In genomic region chr14:74732079-74732783, GRCm38 (mm10) we compare ENCODE assay signal across 8 mouse cellular contexts. TPM values are rescaled to one million over a fixed set of nuclear protein-coding genes. Genes with fewer than 3 reads are reported as not detected.
DNase-seq lines count a peak whose midpoint lies in the region; ATAC-seq and TF ChIP-seq lines count a peak whose summit lies in the region.

Gene Esd (plus strand): TSS chr14:74732297.

- H3K9me3 ChIP-seq in embryonic facial prominence, embryonic 13.5 days: no peaks in the 10 kb centered on the region
- H3K9me3 ChIP-seq in limb, embryonic 12.5 days: no peaks in the 10 kb centered on the region
- H3K9me3 ChIP-seq in midbrain, embryonic 15.5 days: no peaks in the 10 kb centered on the region

- H3K4me3 ChIP-seq in embryonic facial prominence, embryonic 13.5 days: peak within 1 kb of the TSS; percentile 79
- H3K4me3 ChIP-seq in kidney, adult 2 months (ENCODE audit: insufficient read depth, low read depth, low read length): peak within 1 kb of the TSS; percentile 98
- peak within 1 kb of the TSS; percentile 83 for H3K4me3 ChIP-seq in limb, embryonic 12.5 days (replicated peaks)
- H3K4me3 ChIP-seq in midbrain, embryonic 15.5 days: peak within 1 kb of the TSS; percentile 94
- peak within 1 kb of the TSS; percentile 84 for H3K4me3 ChIP-seq in spleen, adult 2 months (ENCODE audit: extremely low read depth, insufficient read depth, insufficient read length)

- peak within 1 kb of the TSS; percentile 88 for H3K9ac ChIP-seq in embryonic facial prominence, embryonic 13.5 days
- H3K9ac ChIP-seq in limb, embryonic 12.5 days (replicated peaks): peak within 1 kb of the TSS; percentile 92
- peak within 1 kb of the TSS; percentile 86 for H3K9ac ChIP-seq in midbrain, embryonic 15.5 days

- peak within 1 kb of the TSS; percentile 84 for H3K27ac ChIP-seq in embryonic facial prominence, embryonic 13.5 days
- peak within 1 kb of the TSS; percentile 96 for H3K27ac ChIP-seq in kidney, adult 2 months (ENCODE audit: insufficient read depth, low read depth, low read length)
- H3K27ac ChIP-seq in limb, embryonic 12.5 days: peak within 1 kb of the TSS; percentile 88
- H3K27ac ChIP-seq in midbrain, embryonic 15.5 days: peak within 1 kb of the TSS; percentile 63
- no peak within 1 kb of the TSS; the same call in 1 of the 2 replicates for H3K27ac ChIP-seq in spleen, adult 2 months (ENCODE audit: insufficient read depth, low read length)

- peaks cover 16% of the 10 kb centered on the region for H3K4me1 ChIP-seq in embryonic facial prominence, embryonic 13.5 days
- peaks cover 3% of the 10 kb centered on the region; the same call in 1 of the 2 replicates for H3K4me1 ChIP-seq in kidney, adult 2 months (ENCODE audit: control insufficient read depth, insufficient read depth, low read length)
- H3K4me1 ChIP-seq in limb, embryonic 12.5 days (replicated peaks): peaks cover 8% of the 10 kb centered on the region
- peaks cover 11% of the 10 kb centered on the region for H3K4me1 ChIP-seq in midbrain, embryonic 15.5 days
- no peaks in the 10 kb centered on the region for H3K4me1 ChIP-seq in spleen, adult 2 months (ENCODE audit: control insufficient read depth, insufficient read depth, insufficient read length)

- no peak for TF ChIP-seq CTCF in kidney, adult 2 months (conservative IDR thresholded peaks at IDR 0.05; ENCODE audit: insufficient read depth, insufficient read length, low read depth, low read length)
- no peak for TF ChIP-seq CTCF in spleen, adult 2 months (IDR thresholded peaks at IDR 0.05; ENCODE audit: extremely low read depth, insufficient read depth, insufficient read length, insufficient replicate concordance)

- H3K27me3 ChIP-seq in embryonic facial prominence, embryonic 13.5 days: no peaks in the 10 kb centered on the region
- H3K27me3 ChIP-seq in kidney, adult 2 months (replicated peaks; ENCODE audit: control insufficient read depth, insufficient read depth, low read length): no peaks in the 10 kb centered on the region
- H3K27me3 ChIP-seq in limb, embryonic 12.5 days: no peaks in the 10 kb centered on the region
- no peaks in the 10 kb centered on the region for H3K27me3 ChIP-seq in midbrain, embryonic 15.5 days (replicated peaks)
- H3K27me3 ChIP-seq in spleen, adult 2 months (ENCODE audit: control insufficient read depth, insufficient read depth, low read length): no peaks in the 10 kb centered on the region

- peak; percentile 99 for ATAC-seq in embryonic facial prominence, embryonic 13.5 days (ENCODE audit: insufficient number of reproducible peaks, insufficient read depth, low FRiP score, low TSS enrichment, low read depth)
- peak; percentile 98 for ATAC-seq in limb, embryonic 12.5 days (ENCODE audit: insufficient number of reproducible peaks, insufficient read depth, low FRiP score, low TSS enrichment, low read depth)
- ATAC-seq in midbrain, embryonic 15.5 days (replicated peaks): peak; percentile 98

- peak; percentile 99 for DNase-seq in 3134 (ENCODE audit: extremely low read depth, insufficient read length, low spot score)
- DNase-seq in adrenal gland, postnatal 36 days: peak; percentile 96 to 97
- peak; percentile 96 for DNase-seq in heart, adult 18-20 months
- DNase-seq in kidney, adult 2 months: peak; percentile 97
- DNase-seq in spleen, adult 2 months (ENCODE audit: low read depth in 1 of 2, low spot score in 2 of 2): peak; percentile 80 to 92

- H3K4me2 ChIP-seq in embryonic facial prominence, embryonic 13.5 days: peak within 1 kb of the TSS; percentile 57
- H3K4me2 ChIP-seq in limb, embryonic 12.5 days: peak within 1 kb of the TSS; percentile 65
- H3K4me2 ChIP-seq in midbrain, embryonic 15.5 days: peak within 1 kb of the TSS; percentile 94

- under 1% methylated on average over 53 of the region's 53 CpGs for WGBS in embryonic facial prominence, embryonic 13.5 days
- under 1% methylated on average over 53 of the region's 53 CpGs for WGBS in kidney, adult 2 months
- WGBS in limb, embryonic 12.5 days: 1% methylated on average over 53 of the region's 53 CpGs
- WGBS in midbrain, embryonic 15.5 days: under 1% methylated on average over 53 of the region's 53 CpGs
- under 1% methylated on average over 53 of the region's 53 CpGs for WGBS in spleen, adult 2 months

- peak; percentile 83 for TF ChIP-seq POLR2A in kidney, adult 2 months (IDR thresholded peaks at IDR 0.05; ENCODE audit: low read depth, low read length)
- TF ChIP-seq POLR2A in spleen, adult 2 months (IDR thresholded peaks at IDR 0.05; ENCODE audit: low read depth, low read length): peak; percentile 42

- H3K36me3 ChIP-seq in embryonic facial prominence, embryonic 13.5 days: peaks cover 19% of the 10 kb centered on the region
- H3K36me3 ChIP-seq in kidney, adult 2 months (ENCODE audit: control insufficient read depth, insufficient read depth, low read length): peaks cover 2% of the 10 kb centered on the region; the same call in 1 of the 2 replicates
- peaks cover 20% of the 10 kb centered on the region for H3K36me3 ChIP-seq in limb, embryonic 12.5 days
- peaks cover 6% of the 10 kb centered on the region; the same call in 1 of the 2 replicates for H3K36me3 ChIP-seq in midbrain, embryonic 15.5 days (replicated peaks)
- peaks cover 6% of the 10 kb centered on the region for H3K36me3 ChIP-seq in spleen, adult 2 months (ENCODE audit: control insufficient read depth, insufficient read depth, low read length)

RNA-seq across cellular contexts. Expression of gene Esd, which starts in this region (rescaled TPM):
- total RNA-seq in adrenal gland, postnatal 36 days (2021): 100 to 1,000 TPM; 327 to 353 TPM
- polyA plus RNA-seq in embryonic facial prominence, embryonic 13.5 days (2015; fragmentation: Nextera tagmentation; extraction: Ambion mirVana): 320 and 332 TPM in 2 replicates
- total RNA-seq in heart, adult 18-20 months (2021): 100 to 1,000 TPM; 124 to 130 TPM
- polyA plus RNA-seq in kidney, adult 2 months (2012; rRNA removed): 315 and 394 TPM in 2 replicates
- polyA plus RNA-seq in limb, embryonic 12.5 days (2016; fragmentation: Nextera tagmentation; extraction: Ambion mirVana): 345 and 351 TPM in 2 replicates
- polyA plus RNA-seq in midbrain, embryonic 15.5 days (2015; fragmentation: Nextera tagmentation; extraction: Ambion mirVana): 198 and 201 TPM in 2 replicates
- 16.9 and 18.7 TPM in 2 replicates for polyA plus RNA-seq in spleen, adult 2 months (2012; rRNA removed)

Comparison
In these comparisons a context has a peak if more than half of its experiments do, and no peak if none do; other contexts are left out.
1. RNA of gene Esd (polyA plus RNA-seq): 315 to 394 TPM in kidney, adult 2 months, 345 to 351 TPM in limb, embryonic 12.5 days, 320 to 332 TPM in embryonic facial prominence, embryonic 13.5 days and 198 to 201 TPM in midbrain, embryonic 15.5 days; 16.9 to 18.7 TPM in spleen, adult 2 months; every median in the first group is over 10 times any median in the second.
2. Peak in every context shown above with its lines, with median percentiles within 50 percentile points of each other: DNase-seq, ATAC-seq, H3K4me2 ChIP-seq, H3K4me3 ChIP-seq and H3K9ac ChIP-seq.